Comparison of ENCODE assay signal across 28 mouse cellular contexts in genomic region chr14:61350808-61351207, GRCm38 (mm10). TPM values are rescaled to one million over a fixed set of nuclear protein-coding genes. Genes with fewer than 3 reads are reported as not detected.
DNase-seq lines count a peak whose midpoint lies in the region; ATAC-seq and TF ChIP-seq lines count a peak whose summit lies in the region.
"Had no signal": no experiment of that assay in that cellular context is flagged by ENCODE, and none has a peak within 500 bp of the region (broad histone marks: within the 10 kb centered on the region; RNA-seq: fewer than 3 reads in every experiment).

No protein-coding gene starts in this region.

- no peak for TF ChIP-seq CTCF in lung, postnatal 0 days (IDR thresholded peaks at IDR 0.05)

- no peaks in the 10 kb centered on the region for H3K36me3 ChIP-seq in lung, embryonic 16.5 days (ENCODE audit: control insufficient read depth, insufficient read depth, low read length)
- H3K36me3 ChIP-seq in lung, postnatal 0 days (ENCODE audit: insufficient read depth, low read length), result no peaks in the 10 kb centered on the region
- H3K36me3 ChIP-seq: embryonic facial prominence, embryonic 15.5 days; heart, embryonic 10.5 days had no signal

- 49% methylated on average over 6 of the region's 6 CpGs for WGBS in lung, embryonic 16.5 days
- WGBS in lung, postnatal 0 days, result 58% methylated on average over 6 of the region's 6 CpGs

- TF ChIP-seq EP300 in lung, postnatal 0 days (IDR thresholded peaks at IDR 0.05), result no peak

- DNase-seq in heart, adult 11 months, result peak; percentile 83
- no peak for DNase-seq in heart, adult 8-10 months (ENCODE audit: low spot score)
- no peak for DNase-seq in lung, postnatal 0 days (ENCODE audit: low spot score)
- peak; percentile 87 for DNase-seq in retina, adult 2 months (ENCODE audit: low read depth, low spot score)
- DNase-seq in retina, postnatal 7 days (ENCODE audit: low read depth, low spot score), result peak; percentile 82
- DNase-seq in Muller cell, postnatal 12 days (ENCODE audit: inconsistent ontology term), result no peak
- DNase-seq: adrenal gland, postnatal 10 days; adrenal gland, postnatal 36 days; B cell, adult 2 months; cerebellum, postnatal 10 days; cerebellum, postnatal 36 days; embryo, embryonic 11 days; forebrain, postnatal 0 days; gastrocnemius, adult 2 months; gastrocnemius, postnatal 14 days; heart, adult 18-20 months; heart, postnatal 14 days; heart, postnatal 4 days had no signal

- no peaks in the 10 kb centered on the region for H3K4me1 ChIP-seq in lung, embryonic 16.5 days (replicated peaks; ENCODE audit: control insufficient read depth, insufficient read depth, low read length)
- no peaks in the 10 kb centered on the region for H3K4me1 ChIP-seq in lung, postnatal 0 days (ENCODE audit: insufficient read depth, low read depth, low read length)

- no peak overlapping the region for H3K9ac ChIP-seq in lung, embryonic 16.5 days (ENCODE audit: low read length)
- H3K9ac ChIP-seq in lung, postnatal 0 days (replicated peaks; ENCODE audit: low read depth), result no peak overlapping the region
- H3K9ac ChIP-seq: embryonic facial prominence, embryonic 15.5 days; forebrain, postnatal 0 days; heart, embryonic 13.5 days; hindbrain, embryonic 14.5 days had no signal

- no peak overlapping the region for H3K27ac ChIP-seq in lung, embryonic 16.5 days (ENCODE audit: low read length)
- no peak overlapping the region for H3K27ac ChIP-seq in lung, postnatal 0 days (ENCODE audit: low read length)
- H3K27ac ChIP-seq: embryonic facial prominence, embryonic 15.5 days; heart, embryonic 10.5 days; heart, embryonic 13.5 days; hindbrain, embryonic 14.5 days; hindbrain, postnatal 0 days had no signal

- H3K4me2 ChIP-seq in lung, embryonic 16.5 days (ENCODE audit: low read depth, low read length), result no peak overlapping the region
- no peak overlapping the region for H3K4me2 ChIP-seq in lung, postnatal 0 days (replicated peaks; ENCODE audit: low read depth, low read length)
- H3K4me2 ChIP-seq: embryonic facial prominence, embryonic 15.5 days; heart, embryonic 13.5 days; hindbrain, embryonic 14.5 days had no signal

- H3K9me3 ChIP-seq in lung, embryonic 16.5 days (ENCODE audit: control insufficient read depth, low read length), result no peaks in the 10 kb centered on the region
- 0 out of 2 replicates have a peak, but pooled peaks cover 2% of the 10 kb centered on the region for H3K9me3 ChIP-seq in lung, postnatal 0 days (ENCODE audit: low read length)
- H3K9me3 ChIP-seq: embryonic facial prominence, embryonic 15.5 days; heart, embryonic 10.5 days; heart, embryonic 13.5 days had no signal

- H3K4me3 ChIP-seq in lung, embryonic 16.5 days (ENCODE audit: low read length), result no peak overlapping the region
- H3K4me3 ChIP-seq in lung, postnatal 0 days (ENCODE audit: low read depth, low read length), result no peak overlapping the region
- H3K4me3 ChIP-seq: embryonic facial prominence, embryonic 15.5 days; gastrocnemius, adult 2 months; heart, embryonic 10.5 days; heart, embryonic 13.5 days had no signal

- peak; percentile 52 for ATAC-seq in lung, embryonic 16.5 days (ENCODE audit: low read depth)
- no peak for ATAC-seq in lung, postnatal 0 days
- ATAC-seq: activated CD4-positive, CD25-positive, alpha-beta regulatory T cell, adult 4 months; forebrain, embryonic 14.5 days; forebrain, postnatal 0 days; hindbrain, postnatal 0 days; inflammation-experienced regulatory T-cells, adult 6 months had no signal

- H3K27me3 ChIP-seq in lung, embryonic 16.5 days (ENCODE audit: control insufficient read depth, insufficient read depth, low read depth, low read length), result no peaks in the 10 kb centered on the region
- no peaks in the 10 kb centered on the region for H3K27me3 ChIP-seq in lung, postnatal 0 days (replicated peaks; ENCODE audit: insufficient read depth, low read length)
- H3K27me3 ChIP-seq: CH12.LX; embryonic facial prominence, embryonic 15.5 days; heart, embryonic 13.5 days had no signal

RNA-seq across cellular contexts. Expression of gene Ebpl, which starts 9.4 kb away (rescaled TPM):
- total RNA-seq in heart, adult 8-10 months (2022), result 1 to 10 TPM; 1.3 to 1.6 (median 1.4) TPM
- 7.3 TPM in 2 replicates for polyA plus RNA-seq in lung, embryonic 16.5 days (2015; fragmentation: Nextera tagmentation; extraction: Ambion mirVana)
- 2.9 and 3.6 TPM in 2 replicates for polyA plus RNA-seq in lung, postnatal 0 days (2015; fragmentation: Nextera tagmentation; extraction: Ambion mirVana)

RNA-seq across cellular contexts. Expression of gene Arl11, which starts 41.3 kb away (rescaled TPM):
- total RNA-seq in heart, adult 8-10 months (2022), result under 1 TPM; 0.47 to 0.86 (median 0.79) TPM
- polyA plus RNA-seq in lung, embryonic 16.5 days (2015; fragmentation: Nextera tagmentation; extraction: Ambion mirVana), result 1.2 and 2.0 TPM in 2 replicates
- 4.6 and 5.0 TPM in 2 replicates for polyA plus RNA-seq in lung, postnatal 0 days (2015; fragmentation: Nextera tagmentation; extraction: Ambion mirVana)

Comparison
In these comparisons a context has a peak if more than half of its experiments do, and no peak if none do; other contexts are left out.
1. DNase-seq: peak in heart, adult 11 months (single experiment), retina, adult 2 months (single experiment) and retina, postnatal 7 days (single experiment); none in heart, adult 8-10 months (single experiment), lung, postnatal 0 days (single experiment) and Muller cell, postnatal 12 days (single experiment).